Mouse (Mus musculus) kidney, adult 2 months (tissue): Measurements from ENCODE around the gene Map3k7. TPM values are rescaled to one million over a fixed set of nuclear protein-coding genes. Genes with fewer than 3 reads are reported as not detected.

Experiments
- DNase-seq: peaks from one replicate; pipeline ENCODE4 v3.0.0; 2021
- H3K27ac ChIP-seq: fragments of 200-500 bp; 2 replicates; pipeline ENCODE4 v1.5.1; 2012; ENCODE audit warnings: low read depth, low read length, control low read depth, inconsistent platforms; ENCODE audit not compliant: insufficient read depth
- H3K27me3 ChIP-seq: fragments of 200-500 bp; replicated peaks from 2 replicates; pipeline ENCODE4 v1.6.1; 2012; ENCODE audit warnings: mild to moderate bottlenecking, moderate library complexity, low read length, inconsistent platforms; ENCODE audit not compliant: control insufficient read depth, insufficient read depth
- H3K36me3 ChIP-seq: fragments of 200-500 bp; 2 replicates; pipeline ENCODE4 v1.6.1; 2012; ENCODE audit warnings: mild to moderate bottlenecking, moderate library complexity, low read length, inconsistent platforms; ENCODE audit not compliant: control insufficient read depth, insufficient read depth
- H3K4me1 ChIP-seq: fragments of 200-500 bp; 2 replicates; pipeline ENCODE4 v1.6.1; 2011; ENCODE audit warnings: low read length; ENCODE audit not compliant: control insufficient read depth, insufficient read depth
- H3K4me3 ChIP-seq: fragments of 200-500 bp; 2 replicates; pipeline ENCODE4 v1.5.1; 2011; ENCODE audit warnings: mild to moderate bottlenecking, low read depth, low read length, control low read depth; ENCODE audit not compliant: insufficient read depth
- CTCF ChIP-seq: fragments of 200-500 bp; conservative IDR thresholded peaks from 2 replicates; pipeline ENCODE4 v1.5.1; 2011; ENCODE audit warnings: low read depth, mild to moderate bottlenecking, control low read depth, low read length, moderate library complexity, mixed read lengths; ENCODE audit not compliant: insufficient read depth, insufficient read length
- POLR2A ChIP-seq: fragments of 200-500 bp; IDR thresholded peaks from one replicate; pipeline ENCODE4 v1.6.1; 2011; ENCODE audit warnings: low read depth, low read length, control low read depth
- WGBS: fragments of 180-500 bp; shearing (Covaris S2); methylation state at CpG from one replicate; pipeline ENCODE4 v1.1.7; 2018; 5-methylcytosine and 5-hydroxymethylcytosine counted together
- polyA plus RNA-seq: library from polyadenylated mRNA; depleted of rRNA; stranded (reverse); fragments of >200 nt; gene quantifications from 2 replicates; pipeline ENCODE4 v1.2.3, GENCODE M21; 2012

Map3k7 gene
- polyA plus RNA-seq, 1 experiment = 44.1 TPM

DNA sequence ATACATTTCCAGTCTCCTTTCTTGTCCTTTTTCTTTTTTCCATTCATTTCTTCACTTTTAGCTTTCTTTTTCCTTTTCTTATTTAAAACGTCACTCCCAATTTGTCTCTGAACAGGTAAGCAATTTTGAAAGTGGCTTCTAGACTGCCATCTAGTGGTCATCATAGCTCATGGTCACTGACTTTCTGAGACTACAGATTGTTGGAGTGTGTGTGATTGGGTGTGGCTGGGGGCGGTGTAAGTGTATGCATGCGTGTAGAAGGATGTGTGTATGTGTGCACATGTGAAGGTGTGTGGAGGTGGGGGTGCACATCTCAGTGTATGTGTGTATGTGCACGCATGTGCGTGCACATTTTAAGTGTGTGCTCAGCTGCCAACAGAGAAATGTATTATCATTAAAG, 93.2 kb downstream of the Map3k7 start:
- TF ChIP-seq CTCF (peak; percentile 54), POLR2A (no peak)
- Histone ChIP-seq H3K36me3 (no peaks in the 10 kb centered on the region), H3K27me3 (no peaks in the 10 kb centered on the region), H3K4me1 (no peaks in the 10 kb centered on the region), H3K27ac (no peak overlapping the region), H3K4me3 (no peak overlapping the region)
- WGBS = 43% methylated on average over 5 of the region's 5 CpGs
- DNase-seq = peak; percentile 35

- Histone ChIP-seq H3K4me3 (no peak overlapping the region), H3K27me3 (no peaks in the 10 kb centered on the region), H3K4me1 (no peaks in the 10 kb centered on the region), H3K36me3 (no peaks in the 10 kb centered on the region), H3K27ac (no peak overlapping the region)
- WGBS = 95% methylated on average over 4 of the region's 4 CpGs
- TF ChIP-seq POLR2A (no peak), CTCF (no peak)
- DNase-seq = no peak
Observed at GRCm38 (mm10) chr4:32060686-32061085, 96.8 kb downstream of the Map3k7 start.

- no peaks in the 10 kb centered on the region for H3K4me1 ChIP-seq
- no peak overlapping the region for H3K27ac ChIP-seq
- no peak for TF ChIP-seq POLR2A
- no peak for TF ChIP-seq CTCF
- DNase-seq = peak; percentile 5
- 72% methylated on average over 4 of the region's 4 CpGs for WGBS
- no peaks in the 10 kb centered on the region for H3K36me3 ChIP-seq
- H3K4me3 ChIP-seq = no peak overlapping the region
- no peaks in the 10 kb centered on the region for H3K27me3 ChIP-seq
Observed at GRCm38 (mm10) chr4:32062381-32063059, 98.6 kb downstream of the Map3k7 start.

- no peak for TF ChIP-seq CTCF
- TF ChIP-seq POLR2A = no peak
- 68% methylated on average over 3 of the region's 3 CpGs for WGBS
- H3K36me3 ChIP-seq = no peaks in the 10 kb centered on the region
Observed at GRCm38 (mm10) chr4:32063291-32063690, 99.4 kb downstream of the Map3k7 start.

More at GRCm38 (mm10) chr4:32063291-32063690, 99.4 kb downstream of the Map3k7 start:
- Histone ChIP-seq H3K4me3 (no peak overlapping the region), H3K27me3 (no peaks in the 10 kb centered on the region), H3K27ac (no peak overlapping the region), H3K4me1 (no peaks in the 10 kb centered on the region)
- DNase-seq = no peak
